Mouse (Mus musculus) granulocyte monocyte progenitor cell, adult 5-6 weeks (primary cell): ENCODE measurements around the gene Prkch. TPM values are rescaled to one million over a fixed set of nuclear protein-coding genes. Genes with fewer than 3 reads are reported as not detected.
A peak's percentile ranks its signal among the peaks of the same experiment; 100 is the strongest.

Source experiments
- ATAC-seq: replicated peaks from 2 replicates; pipeline ENCODE4 v1.8.0; 2016; ENCODE audit warnings: mild to moderate bottlenecking, moderate TSS enrichment, inconsistent platforms; ENCODE audit not compliant: poor library complexity, severe bottlenecking
- total RNA-seq, 2 experiments: library from RNA; stranded (forward) in 1 of 2; stranded (reverse) in 1 of 2; fragments of 200-712, 200-1000 nt in 1 of 2; fragments of >200 nt in 1 of 2; fragmentation: Nextera tagmentation in 1 of 2; gene quantifications; 2 replicates each; pipeline ENCODE4 v1.2.3; 2014 to 2017

Prkch gene
- total RNA-seq, 2 experiments from 2014 or later, result 0.99 to 2.6 TPM

DNA sequence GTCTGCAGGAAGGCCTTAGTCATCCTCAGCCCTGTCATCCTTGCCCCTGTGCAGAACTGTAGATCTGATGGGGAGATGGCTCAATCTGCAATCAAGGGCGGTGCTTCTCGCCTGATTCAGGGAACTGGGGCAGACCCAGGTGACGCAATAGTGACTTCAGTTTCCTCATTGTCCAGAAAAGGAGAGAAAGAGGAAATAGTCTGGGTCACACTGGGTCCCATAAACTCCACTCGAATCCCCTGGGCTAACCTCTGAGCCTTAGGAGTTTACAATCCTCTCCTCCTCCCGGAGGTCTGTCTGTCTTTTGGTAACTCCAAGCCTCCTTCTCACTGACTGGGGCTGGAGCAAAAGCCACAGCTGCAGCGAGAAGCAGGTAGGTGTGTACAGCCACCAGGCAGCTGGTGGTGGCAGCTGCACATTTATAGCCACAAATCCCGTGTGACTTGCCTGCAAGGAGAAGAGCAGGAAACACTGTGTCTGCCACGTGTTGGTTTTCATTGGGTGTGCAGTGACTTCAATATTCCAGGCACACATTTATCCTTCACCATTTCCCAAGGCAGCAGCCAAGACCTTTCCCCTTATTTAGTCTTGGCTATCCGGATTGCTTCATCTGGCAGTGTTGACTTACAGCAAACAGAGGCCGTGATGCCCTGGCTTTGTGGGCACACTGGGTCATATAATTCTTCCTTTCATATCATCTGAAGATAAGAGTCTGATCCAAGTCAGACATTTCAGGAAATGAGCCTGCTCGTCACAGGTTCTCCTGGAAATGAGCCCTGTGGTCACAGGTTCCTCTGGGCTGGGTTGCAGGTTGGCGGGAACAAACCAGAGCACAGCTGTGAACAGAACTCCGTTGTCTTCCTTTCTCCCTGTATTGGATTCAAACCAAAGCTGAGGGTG lies 195.0 kb downstream of the Prkch start:
- ATAC-seq, result peak; percentile 93

DNA sequence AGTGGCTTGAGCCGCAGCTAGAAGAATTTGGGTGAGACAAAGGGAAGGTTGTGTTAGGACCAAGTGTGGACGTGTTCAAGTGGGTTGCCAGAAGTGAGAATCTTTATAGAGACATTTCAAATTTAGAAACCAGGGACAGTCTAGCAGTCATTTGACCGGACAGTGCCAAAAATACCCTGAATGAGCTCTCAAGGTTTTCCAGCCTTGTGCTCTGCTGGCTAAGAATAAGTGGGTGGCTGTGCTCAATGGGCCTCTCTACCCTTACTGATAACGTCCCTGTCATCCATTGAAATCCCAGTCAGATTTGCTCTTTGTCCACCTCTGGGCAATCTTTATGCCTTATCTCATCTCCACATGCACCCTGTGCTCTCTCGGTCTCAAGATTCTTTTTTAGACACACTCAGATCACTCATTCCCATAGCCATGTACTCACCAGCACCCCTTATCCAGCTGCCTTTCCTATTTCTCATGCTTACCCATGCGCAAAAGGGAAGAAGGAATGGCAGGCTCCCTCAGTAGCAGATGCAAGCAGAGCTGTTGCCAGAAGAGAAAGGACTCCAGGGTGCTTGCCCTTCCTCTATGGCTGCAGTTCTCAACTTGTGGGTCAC lies 196.9 kb downstream of the Prkch start:
- ATAC-seq, result no peak

DNA sequence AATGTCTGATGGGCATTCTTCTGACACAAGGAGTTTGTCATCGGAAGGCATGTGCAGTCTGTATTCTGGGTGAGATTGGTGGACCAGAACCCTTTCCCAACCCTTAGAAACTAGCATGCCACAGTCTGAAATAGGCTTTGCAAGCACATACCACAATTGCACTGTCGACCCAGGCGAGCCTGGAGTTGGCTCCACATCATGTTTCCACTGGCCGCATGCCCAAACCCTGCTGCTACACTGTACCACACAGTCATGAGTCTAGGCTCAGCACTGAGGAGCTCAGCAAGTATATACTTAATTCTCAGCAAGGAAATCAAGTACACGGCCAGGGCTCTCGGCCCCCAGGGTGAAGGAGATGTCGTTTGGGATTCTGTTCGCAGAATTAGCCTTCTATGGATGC lies 202.3 kb downstream of the Prkch start:
- no peak for ATAC-seq

DNA sequence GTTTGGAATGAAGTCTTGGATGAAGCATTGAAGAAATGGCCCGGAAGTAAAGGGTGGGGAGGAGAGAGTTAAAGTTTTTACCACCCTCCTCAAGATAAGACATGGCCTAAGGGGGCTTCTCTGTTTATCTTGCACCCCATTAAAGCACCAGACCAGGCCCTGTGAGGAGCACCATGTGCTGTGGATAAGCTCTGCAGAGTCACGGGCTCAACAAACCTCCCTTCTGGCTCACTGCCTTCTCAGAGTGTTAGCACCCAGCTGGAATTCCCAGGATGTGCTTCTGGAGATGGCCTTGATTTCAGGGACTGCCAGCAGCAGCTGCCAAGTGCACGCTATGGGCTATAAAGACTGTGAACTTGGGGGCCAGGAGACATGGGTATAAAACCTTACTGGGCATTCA lies 204.3 kb downstream of the Prkch start:
- ATAC-seq, result no peak

DNA sequence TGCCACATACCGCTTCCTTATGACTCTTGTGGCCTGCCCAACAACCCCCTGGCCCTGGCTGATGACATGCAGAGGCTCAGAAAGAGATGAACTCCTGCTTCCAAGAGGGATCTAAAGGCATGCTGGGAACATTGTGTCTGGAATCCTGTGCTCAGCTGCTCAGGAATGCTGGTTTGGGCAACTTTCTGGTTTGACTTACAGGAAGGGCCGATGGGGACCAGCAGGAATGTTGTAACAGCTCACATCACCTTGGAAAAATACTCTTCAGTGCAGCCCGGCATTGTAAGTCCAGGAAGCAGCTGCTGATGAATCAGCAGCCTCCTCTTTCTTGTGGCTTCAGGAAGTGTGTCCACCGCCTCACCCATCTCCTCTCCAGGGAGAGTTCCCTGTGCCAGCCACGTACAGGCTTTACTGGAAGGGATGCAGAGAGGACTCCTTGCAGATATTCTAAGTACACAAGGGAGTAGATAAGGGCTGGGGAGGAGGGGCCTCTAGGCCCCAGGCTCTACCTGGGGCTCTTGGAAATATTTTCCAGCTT lies 206.0 kb downstream of the Prkch start:
- ATAC-seq, result peak; percentile 47

DNA sequence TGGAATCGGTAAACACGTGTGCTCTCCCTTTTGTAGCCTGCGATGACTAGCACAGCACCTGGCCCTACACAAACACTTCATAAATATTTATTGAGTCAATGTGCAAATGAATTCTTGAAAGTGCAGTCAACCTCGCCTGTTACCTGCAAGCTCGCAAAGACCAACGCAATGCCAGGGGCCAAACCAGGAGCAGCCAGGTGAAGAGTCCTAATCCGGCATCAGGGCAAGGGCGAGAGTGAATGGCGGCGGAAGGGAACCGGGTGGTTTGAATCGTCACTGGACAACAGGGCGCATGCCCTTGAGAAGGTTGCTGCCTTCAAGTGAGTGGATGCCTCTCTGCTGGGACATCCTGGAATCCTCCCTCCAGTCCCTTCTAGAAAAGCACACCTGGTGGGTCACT lies 208.6 kb downstream of the Prkch start:
- no peak for ATAC-seq

DNA sequence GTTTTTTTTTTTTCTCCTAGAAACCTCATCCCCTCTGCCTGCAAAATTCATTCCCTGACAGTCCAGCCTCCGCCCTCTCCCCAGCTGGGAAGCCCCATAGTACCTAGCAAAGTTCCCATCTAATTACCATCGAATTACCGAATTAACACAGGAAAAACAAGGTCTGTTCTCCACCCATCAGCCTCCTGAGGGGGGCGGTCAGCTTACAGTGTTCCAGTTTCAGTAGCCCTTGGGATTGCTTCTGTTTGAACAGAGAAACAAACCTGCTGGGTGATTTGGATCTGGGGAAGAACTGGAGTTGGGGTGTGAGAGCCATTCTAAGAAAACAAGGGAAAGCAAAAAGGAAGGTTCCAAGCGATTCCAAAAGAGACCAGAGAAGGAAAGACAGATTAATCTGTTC lies 209.1 kb downstream of the Prkch start:
- ATAC-seq, result no peak

DNA sequence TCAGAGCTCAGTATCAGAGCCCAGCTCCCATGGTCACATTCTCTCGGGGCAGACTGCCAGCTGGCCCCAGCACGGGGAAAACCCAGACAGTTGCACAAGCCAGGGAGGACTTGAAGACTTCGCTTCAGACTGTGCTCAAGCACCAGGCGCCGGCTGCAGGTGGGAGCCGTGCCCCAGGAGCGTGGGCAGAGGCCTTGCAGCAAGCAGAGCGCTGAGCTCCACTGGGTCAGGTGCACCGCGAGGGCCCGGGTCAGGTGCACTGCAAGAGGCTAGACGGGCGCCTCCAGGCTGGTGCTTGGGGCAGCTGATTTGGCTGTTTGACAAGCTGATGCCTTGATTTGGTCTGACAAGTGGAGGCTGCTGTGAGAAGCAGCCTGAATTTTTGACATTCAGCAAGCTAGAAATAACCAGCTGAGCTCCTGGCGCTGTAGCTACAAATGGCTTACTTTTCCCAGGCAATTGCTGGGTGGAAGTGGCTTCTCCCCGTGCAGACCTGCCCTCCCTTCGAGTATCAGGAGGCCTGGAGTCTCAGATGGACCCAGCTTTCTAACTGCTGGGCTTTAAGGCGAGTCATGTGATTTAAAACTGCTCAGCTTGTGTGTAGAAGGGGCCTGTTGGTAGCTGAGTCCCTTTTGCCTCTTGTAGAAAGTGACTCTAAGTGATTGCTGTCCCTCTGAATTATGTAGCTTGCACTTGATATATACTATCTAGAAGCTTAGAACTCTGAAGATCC lies 209.7 kb downstream of the Prkch start:
- peak; percentile 72 for ATAC-seq

DNA sequence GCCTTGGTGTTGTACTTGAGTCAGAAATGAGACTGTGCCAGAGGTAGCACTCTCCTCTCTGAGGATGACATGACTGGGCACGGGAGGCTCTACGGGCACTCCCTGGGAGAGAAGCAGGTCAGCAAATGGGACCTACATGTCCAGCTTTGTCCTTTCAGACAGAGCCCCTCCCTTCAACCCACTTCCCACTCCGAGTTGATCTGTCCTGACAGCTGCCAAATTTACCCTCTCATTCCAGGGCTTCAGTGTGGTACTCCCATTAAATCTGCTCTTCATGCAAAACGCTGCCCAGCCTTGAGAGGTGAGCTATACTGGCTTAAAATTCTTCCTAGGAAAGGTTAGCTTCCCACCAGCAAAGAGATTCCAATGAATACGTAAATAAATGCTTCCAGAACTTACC lies 215.1 kb downstream of the Prkch start:
- ATAC-seq, result no peak

DNA sequence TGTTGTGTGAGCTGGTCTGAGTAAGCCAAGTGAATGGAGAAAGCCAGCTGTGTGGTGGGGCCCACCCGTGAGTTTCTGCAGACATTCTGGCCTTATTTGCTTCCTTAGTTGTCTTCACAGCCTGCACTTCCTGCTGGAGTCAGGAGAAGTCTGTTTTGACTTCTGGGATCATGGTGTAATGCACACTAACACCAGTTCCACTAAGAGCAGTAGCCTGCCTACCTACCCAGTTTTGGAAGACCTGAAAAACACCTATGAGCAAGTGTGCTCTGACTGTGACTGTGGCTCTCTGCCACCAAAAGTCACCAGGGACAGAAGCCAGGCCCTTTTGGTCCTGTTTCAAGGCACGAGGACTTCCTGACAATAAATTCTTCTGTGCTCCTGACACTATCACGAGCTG lies 216.3 kb downstream of the Prkch start:
- ATAC-seq, result no peak

DNA sequence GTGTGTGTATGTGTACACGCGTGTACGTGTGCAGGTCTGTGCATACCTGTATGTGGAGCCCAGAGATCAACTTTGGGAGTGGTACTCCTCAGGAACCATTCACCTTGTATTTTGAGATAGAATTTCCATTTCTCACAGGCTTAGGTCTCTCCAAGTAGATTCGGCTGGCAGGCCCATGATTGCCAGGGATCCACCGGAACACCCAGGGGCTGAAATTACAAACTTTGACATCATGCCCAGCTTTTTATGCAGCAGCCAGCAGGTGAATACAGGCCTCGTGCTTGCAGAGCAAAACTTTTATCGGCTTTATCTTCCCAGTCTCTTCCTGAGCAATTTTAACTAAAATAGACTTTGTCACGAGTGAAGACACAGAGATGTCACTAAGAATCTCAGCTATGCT lies 217.2 kb downstream of the Prkch start:
- ATAC-seq, result no peak

DNA sequence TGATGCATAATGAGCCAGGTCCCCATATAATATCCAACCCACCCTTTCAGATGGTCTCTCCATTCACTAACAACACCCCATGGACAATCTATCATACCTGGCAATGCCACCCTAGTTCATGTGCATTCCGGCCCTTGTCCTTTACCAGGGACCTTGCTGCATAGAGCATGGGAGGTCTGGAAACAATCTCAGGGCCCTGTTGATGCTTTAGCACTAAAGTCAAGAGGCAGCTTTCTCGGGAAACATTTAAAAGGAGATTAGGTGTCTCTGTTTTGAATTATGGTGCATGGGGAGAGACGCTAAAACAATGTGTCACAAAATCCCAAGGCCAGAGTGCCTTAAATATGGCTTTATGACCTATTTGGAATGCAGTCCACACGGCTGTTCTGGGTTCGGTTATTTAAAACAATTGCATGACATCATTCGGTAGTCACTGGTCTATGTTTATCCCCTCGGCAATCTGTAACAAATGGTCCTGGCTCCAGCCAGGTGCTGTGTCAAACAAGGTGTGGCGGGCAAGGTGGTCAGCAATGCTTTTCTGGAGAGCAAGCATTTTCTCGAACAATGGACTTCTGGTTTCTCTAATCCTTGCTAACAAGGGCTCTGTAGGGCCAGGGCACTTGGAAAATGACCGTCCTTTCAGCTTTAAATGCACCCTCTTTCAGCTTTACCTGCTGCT lies 217.9 kb downstream of the Prkch start:
- no peak for ATAC-seq

DNA sequence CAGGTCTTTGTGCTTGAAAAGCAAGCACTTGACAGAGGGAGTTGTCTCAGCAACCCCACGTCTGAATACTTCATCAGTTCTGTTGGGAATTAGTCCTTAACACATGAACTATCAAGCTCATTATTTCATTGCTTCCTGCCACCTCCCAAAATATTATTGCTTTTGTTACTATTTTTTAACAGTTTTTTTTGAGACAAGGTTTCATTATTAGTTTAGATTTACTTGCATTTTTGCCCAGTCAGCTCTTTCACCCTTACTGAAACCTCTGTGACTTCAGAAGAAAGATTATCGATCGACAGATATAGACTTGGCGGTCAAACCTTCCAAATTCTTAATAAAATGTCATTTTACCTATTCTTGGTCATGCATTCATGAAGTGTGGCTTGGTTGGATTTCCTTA lies 219.3 kb downstream of the Prkch start:
- no peak for ATAC-seq

DNA sequence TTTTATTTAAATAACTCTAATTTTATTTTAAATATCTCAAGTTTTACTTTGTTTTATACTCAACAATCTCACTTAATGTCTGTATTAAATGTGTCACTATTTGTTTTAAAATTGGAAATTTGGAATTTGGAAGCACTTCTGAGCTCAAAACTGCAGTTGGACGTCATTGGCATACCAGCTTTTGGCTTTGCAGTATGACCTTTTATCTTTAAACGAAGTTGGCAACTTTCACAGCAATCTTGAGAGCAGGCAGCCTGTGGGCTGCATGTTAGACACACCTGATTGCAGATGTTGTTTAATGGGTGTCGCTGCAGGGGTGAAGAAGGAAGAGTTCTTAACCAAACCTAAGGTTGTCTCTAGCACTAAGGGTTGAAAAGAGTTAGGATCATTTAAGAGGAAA lies 220.9 kb downstream of the Prkch start:
- ATAC-seq, result no peak

DNA sequence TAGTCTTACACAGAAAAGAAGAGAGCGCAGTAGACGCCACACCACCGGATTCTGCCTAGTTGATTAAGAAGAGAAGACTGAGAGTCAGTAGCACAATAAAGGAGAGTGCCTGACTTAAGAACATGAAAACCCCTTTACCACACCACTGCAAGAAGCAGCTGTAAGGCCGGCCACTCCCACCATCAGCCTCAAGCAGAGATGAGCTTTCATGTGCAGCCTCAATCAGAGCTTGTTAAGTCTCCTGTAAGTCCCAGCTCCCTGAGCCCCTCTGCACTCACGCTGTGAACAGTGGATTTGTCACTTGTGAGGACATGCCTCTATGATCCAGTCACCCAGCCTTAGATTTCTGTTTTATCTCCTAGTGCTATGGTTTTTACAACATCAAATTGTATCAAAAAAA lies 221.4 kb downstream of the Prkch start:
- ATAC-seq, result no peak

DNA sequence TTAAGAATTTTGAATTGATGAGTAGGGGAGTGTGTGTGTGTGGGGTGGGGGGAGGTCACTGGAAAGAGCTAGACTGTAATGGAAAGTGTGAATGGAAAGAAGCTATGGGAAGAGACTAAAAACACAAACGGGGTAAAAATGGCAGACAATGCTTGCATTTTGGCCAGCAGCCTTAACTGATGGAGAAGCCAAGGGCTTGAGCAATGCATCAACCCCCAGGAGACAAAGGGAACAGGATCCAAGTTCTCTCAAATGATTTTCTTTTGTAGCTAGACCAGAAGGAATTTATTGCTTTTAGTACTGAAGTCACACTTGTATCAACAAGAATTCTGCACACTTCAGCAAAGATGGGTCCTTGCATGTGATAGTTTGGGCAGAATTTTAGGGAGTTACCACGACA lies 222.6 kb downstream of the Prkch start:
- ATAC-seq, result no peak

DNA sequence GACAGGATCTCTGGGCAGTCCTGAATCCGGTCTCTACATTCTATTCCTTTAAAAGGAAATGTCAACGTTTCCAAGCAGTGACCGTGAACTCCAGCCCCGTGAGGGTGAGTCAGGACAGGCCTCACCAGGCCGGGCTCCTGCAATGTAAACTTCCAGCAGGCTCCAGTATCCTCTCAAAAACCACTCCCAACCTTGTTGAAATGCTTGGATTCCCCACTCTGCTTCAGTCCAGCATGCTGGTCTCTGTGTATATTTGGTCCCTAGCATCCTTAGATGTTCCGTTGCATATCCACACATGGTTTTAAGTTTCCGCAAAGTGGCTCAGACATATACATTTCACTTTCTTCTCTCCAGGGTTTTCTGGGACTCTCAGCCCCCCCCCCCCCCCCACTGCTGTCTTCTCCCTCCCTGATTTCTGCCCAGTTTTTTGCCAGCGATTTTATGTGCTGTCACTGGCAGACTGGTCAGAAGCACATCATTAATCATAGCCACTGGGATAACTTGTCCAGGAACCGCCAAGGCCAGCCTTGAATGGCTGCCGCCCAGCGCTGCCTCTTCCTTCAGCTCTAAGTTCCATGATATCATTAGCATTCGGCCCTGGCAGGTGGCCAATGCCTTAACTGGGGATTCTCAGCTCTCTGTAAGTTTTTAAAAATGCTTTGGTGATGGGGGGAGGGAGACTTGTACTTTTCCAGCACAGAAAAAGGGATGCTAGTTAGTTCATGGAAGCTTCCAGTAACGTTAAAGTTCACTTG lies 225.6 kb downstream of the Prkch start:
- no peak for ATAC-seq

DNA sequence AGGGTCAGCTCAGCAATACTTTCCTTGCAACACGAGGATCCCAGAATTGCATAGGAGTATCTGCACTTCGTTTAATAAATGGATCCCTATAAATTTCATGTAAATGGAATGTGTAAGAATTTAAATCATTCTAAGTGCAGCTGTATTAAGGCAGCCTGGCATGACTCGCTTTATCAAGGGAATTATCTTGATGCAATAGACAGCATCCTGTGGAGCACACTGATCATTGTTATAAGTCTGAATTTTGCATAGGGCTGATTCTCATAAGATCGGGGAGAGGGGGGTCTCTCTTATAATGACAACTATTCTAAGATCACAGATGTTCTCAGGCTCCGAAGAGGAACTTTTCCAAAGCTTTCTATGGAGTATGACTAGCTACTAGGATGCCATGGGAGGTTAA lies 226.3 kb downstream of the Prkch start:
- no peak for ATAC-seq

DNA sequence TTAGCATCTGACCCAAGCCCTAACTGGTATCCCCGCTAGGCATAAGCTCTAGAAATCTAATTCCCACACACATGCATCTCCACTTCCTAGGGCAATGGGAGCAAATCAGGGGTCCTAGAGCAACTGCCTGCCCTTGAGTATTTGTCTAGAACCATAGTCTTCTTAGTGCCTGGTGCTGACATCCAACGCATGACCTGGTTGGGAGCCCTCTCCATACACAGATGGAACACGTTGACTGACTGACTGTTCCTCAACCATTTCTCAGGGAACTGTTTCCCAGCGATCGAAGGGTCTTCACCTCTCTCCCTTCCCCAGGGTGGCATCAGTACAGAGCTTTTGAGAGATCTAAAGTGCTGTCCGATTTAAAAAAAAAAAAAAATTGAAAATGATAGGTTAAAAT lies 227.6 kb downstream of the Prkch start:
- ATAC-seq, result no peak
